Mouse (Mus musculus): Measurements from ENCODE around the gene Ric3. TPM values are rescaled to one million over a fixed set of nuclear protein-coding genes. Genes with fewer than 3 reads are reported as not detected.

Ric3 gene
- 0.43 and 0.66 TPM in 2 replicates for total RNA-seq (2023)

DNA sequence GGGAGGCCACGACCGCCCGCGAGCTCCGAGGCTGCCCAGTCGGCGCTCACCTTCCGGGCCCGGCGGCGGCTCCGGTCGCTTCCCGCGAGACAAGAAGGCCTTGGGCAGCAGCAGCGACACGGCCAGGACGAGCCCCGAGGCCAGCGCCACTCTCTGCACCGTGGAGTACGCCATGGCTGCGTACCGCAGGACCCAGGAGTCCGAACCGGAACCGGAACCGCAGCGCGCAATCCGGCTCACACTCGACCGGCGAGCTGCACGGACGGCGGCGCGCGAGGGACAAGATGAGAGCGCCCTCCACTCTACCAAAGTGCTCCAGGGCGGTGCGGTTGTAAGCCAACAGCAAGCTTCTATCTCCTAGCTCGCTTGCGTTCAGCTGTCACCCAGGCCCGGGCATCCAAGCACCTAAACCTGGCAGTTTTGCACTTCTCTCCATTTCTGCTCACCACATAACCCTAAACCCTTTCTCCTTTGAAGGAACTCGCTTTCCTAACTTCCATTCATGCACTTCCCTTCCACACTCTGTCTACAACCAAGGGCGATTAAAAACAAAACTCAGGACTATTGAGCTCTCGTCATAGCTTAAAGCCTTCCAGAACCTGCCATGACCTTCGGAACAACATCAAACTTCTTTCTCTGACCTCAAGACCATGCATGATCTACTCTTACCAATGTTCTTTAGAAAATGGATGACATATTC is at the start of gene Ric3:
Ric3 (minus strand) TSS at position 219 of the 700 bp plus-strand sequence.

Other genes starting within 250 kb of the Ric3 start
- not detected in 2 replicates for gene Olfr516, start 232.8 kb downstream of the Ric3 start, total RNA-seq (2023)
- gene Olfr517, start 211.0 kb downstream of the Ric3 start, total RNA-seq (2023) = not detected in 2 replicates
- not detected in 2 replicates for gene Olfr518, start 198.3 kb downstream of the Ric3 start, total RNA-seq (2023)
- not detected in 2 replicates for gene Olfr519, start 188.9 kb downstream of the Ric3 start, total RNA-seq (2023)
- 0.09 and 0.11 TPM in 2 replicates for gene Nlrp10, start 153.2 kb downstream of the Ric3 start, total RNA-seq (2023)
- 102 and 104 TPM in 2 replicates for gene Eif3f, start 148.9 kb downstream of the Ric3 start, total RNA-seq (2023)
- gene Tub, start 133.0 kb downstream of the Ric3 start, total RNA-seq (2023) = 0.35 TPM in 1 of 2 replicates, not detected in the other
- gene Lmo1, start 91.9 kb upstream of the Ric3 start, total RNA-seq (2023) = 29.9 and 31.9 TPM in 2 replicates